ENCODE assay signal across 13 mouse cellular contexts in genomic region chr14:28093214-28093613, GRCm38 (mm10).
DNase-seq lines count a peak whose midpoint lies in the region; ATAC-seq lines count a peak whose summit lies in the region.
"Had no signal": no experiment of that assay in that cellular context is flagged by ENCODE, and none has a peak within 500 bp of the region (broad histone marks: within the 10 kb centered on the region; RNA-seq: fewer than 3 reads in every experiment).

No protein-coding gene starts in this region.

- H3K9me3 ChIP-seq in midbrain, embryonic 11.5 days (ENCODE audit: control insufficient read depth, low read length) = no peaks in the 10 kb centered on the region
- H3K9me3 ChIP-seq in midbrain, embryonic 15.5 days = no peaks in the 10 kb centered on the region
- H3K9me3 ChIP-seq: heart, embryonic 15.5 days; stomach, embryonic 15.5 days had no signal

- ATAC-seq in midbrain, embryonic 11.5 days (ENCODE audit: low FRiP score) = no peak
- ATAC-seq in midbrain, embryonic 15.5 days (replicated peaks) = no peak

- H3K4me2 ChIP-seq in midbrain, embryonic 11.5 days = no peak overlapping the region
- no peak overlapping the region for H3K4me2 ChIP-seq in midbrain, embryonic 15.5 days
- H3K4me2 ChIP-seq: heart, embryonic 15.5 days; stomach, embryonic 15.5 days had no signal

- H3K9ac ChIP-seq in midbrain, embryonic 11.5 days (ENCODE audit: low read length) = no peak overlapping the region
- no peak overlapping the region for H3K9ac ChIP-seq in midbrain, embryonic 15.5 days
- H3K9ac ChIP-seq: heart, embryonic 15.5 days; stomach, embryonic 15.5 days had no signal

- H3K4me1 ChIP-seq in midbrain, embryonic 11.5 days (ENCODE audit: control insufficient read depth, insufficient read depth, low read length) = no peaks in the 10 kb centered on the region
- H3K4me1 ChIP-seq in midbrain, embryonic 15.5 days = no peaks in the 10 kb centered on the region
- H3K4me1 ChIP-seq: heart, embryonic 15.5 days; stomach, embryonic 15.5 days had no signal

- no peak overlapping the region for H3K4me3 ChIP-seq in midbrain, embryonic 11.5 days (ENCODE audit: low read depth, low read length)
- no peak overlapping the region for H3K4me3 ChIP-seq in midbrain, embryonic 15.5 days
- H3K4me3 ChIP-seq: heart, embryonic 15.5 days; myocyte; stomach, embryonic 15.5 days had no signal

- DNase-seq in heart, postnatal 4 days = peak; percentile 4
- no peak for DNase-seq in heart, adult 11 months
- peak; percentile 79 for DNase-seq in midbrain, embryonic 11.5 days (ENCODE audit: low spot score, missing footprints)
- DNase-seq in embryo, embryonic 9.5 days (ENCODE audit: extremely low spot score) = peak; percentile 16
- peak; percentile 9 for DNase-seq in retina, postnatal 1 day
- DNase-seq in urinary bladder, adult 2 months (ENCODE audit: low spot score) = no peak
- no peak for DNase-seq in spleen, adult 18-20 months
- DNase-seq: cerebellum, adult 11 months; kidney, adult 8-10 months had no signal

- no peaks in the 10 kb centered on the region for H3K36me3 ChIP-seq in midbrain, embryonic 11.5 days (ENCODE audit: control insufficient read depth, insufficient read depth, low read length)
- H3K36me3 ChIP-seq in midbrain, embryonic 15.5 days (replicated peaks) = no peaks in the 10 kb centered on the region
- H3K36me3 ChIP-seq: heart, embryonic 15.5 days; stomach, embryonic 15.5 days had no signal

- WGBS in midbrain, embryonic 11.5 days = 71% methylated on average over 4 of the region's 4 CpGs
- 67% methylated on average over 4 of the region's 4 CpGs for WGBS in midbrain, embryonic 15.5 days

- H3K27me3 ChIP-seq in midbrain, embryonic 11.5 days (ENCODE audit: control insufficient read depth, insufficient read depth, low read length) = no peaks in the 10 kb centered on the region
- no peaks in the 10 kb centered on the region for H3K27me3 ChIP-seq in midbrain, embryonic 15.5 days (replicated peaks)
- H3K27me3 ChIP-seq: heart, embryonic 15.5 days; stomach, embryonic 15.5 days had no signal

- no peak overlapping the region for H3K27ac ChIP-seq in midbrain, embryonic 11.5 days (ENCODE audit: low read depth, low read length)
- no peak overlapping the region for H3K27ac ChIP-seq in midbrain, embryonic 15.5 days
- H3K27ac ChIP-seq: heart, embryonic 15.5 days; stomach, embryonic 15.5 days had no signal

Comparison
In these comparisons a context has a peak if more than half of its experiments do, and no peak if none do; other contexts are left out.
1. DNase-seq: peak in heart, postnatal 4 days (single experiment), midbrain, embryonic 11.5 days (single experiment), embryo, embryonic 9.5 days (single experiment) and retina, postnatal 1 day (single experiment); none in heart, adult 11 months (single experiment), urinary bladder, adult 2 months (single experiment) and spleen, adult 18-20 months (0 of 2).